Mouse (Mus musculus) thymus, postnatal 36 days (tissue): ENCODE measurements around the gene Krt2.

Source experiments
- DNase-seq, 2 experiments: peaks; one replicate each; pipeline ENCODE4 v3.0.0; 2022; ENCODE audit warnings: mixed read lengths in 2 of 2

Krt2 gene

GRCm38 (mm10) chr15:101772080-101772710 is 45.8 kb downstream of the Krt2 start:
- DNase-seq: no peak

DNA sequence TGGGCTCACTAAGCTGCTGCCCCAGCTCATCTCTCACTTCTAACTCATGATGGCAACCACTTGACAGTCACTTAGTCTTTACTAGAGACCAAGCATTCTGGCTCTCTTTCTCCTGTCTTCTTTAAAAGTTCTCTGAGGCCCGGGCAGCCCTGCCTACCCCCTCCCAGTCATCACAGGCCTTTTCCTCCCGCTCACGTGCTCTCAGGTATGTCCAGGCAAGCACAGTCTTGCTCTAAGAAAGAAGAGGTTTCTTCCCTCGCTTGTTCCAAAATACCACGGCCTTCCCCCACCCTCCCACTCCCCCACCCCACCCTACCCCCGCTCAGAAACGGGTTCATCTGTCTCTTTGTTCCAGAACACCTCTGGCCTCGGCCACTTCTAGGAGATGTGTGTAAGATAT is 47.7 kb downstream of the Krt2 start:
- no peak for DNase-seq
